Mouse (Mus musculus) adipose tissue, adult 10 weeks (tissue): ENCODE results near the gene Scfd1. TPM values are rescaled to one million over a fixed set of nuclear protein-coding genes. Genes with fewer than 3 reads are reported as not detected.

ENCODE experiments used
- polyA plus RNA-seq: library from polyadenylated mRNA; stranded (reverse); fragments of 350-450 nt; fragmentation: Illumina TruSeq; extraction: RNeasy Lipid Tissue Mini Kit (QIAGEN cat#74804); gene quantifications from one replicate; pipeline ENCODE4 v1.2.3, GENCODE M21; 2014; ENCODE audit warnings: low read depth, low replicate concordance

Scfd1 gene
- 49.1 TPM for polyA plus RNA-seq

GRCm38 (mm10) chr12:51377003-51377887 lies at the start of gene Scfd1:
Scfd1 (plus strand) TSS chr12:51377510.

GRCm38 (mm10) chr12:51347988-51348697 lies 29.2 kb upstream of the Scfd1 start, which contains the start of gene G2e3:
G2e3 (plus strand) TSS chr12:51348061.

Other genes starting within 250 kb of the Scfd1 start
- gene G2e3, start 29.4 kb upstream of the Scfd1 start, polyA plus RNA-seq, result 5.8 TPM
- gene Coch, start 215.8 kb downstream of the Scfd1 start, polyA plus RNA-seq, result 1.5 TPM